Mouse (Mus musculus) intestine, embryonic 16.5 days (tissue): ENCODE results near the gene Trim8. TPM values are rescaled to one million over a fixed set of nuclear protein-coding genes. Genes with fewer than 3 reads are reported as not detected.

Experiments used
- ATAC-seq: fragments of 200-750 bp; cut with Nextera tagmentation; 2 replicates; pipeline ENCODE4 v1.8.0; 2017; ENCODE audit warnings: moderate TSS enrichment, moderate library complexity
- H3K27ac ChIP-seq: fragments of 300-500 bp; sonication (generic); 2 replicates; pipeline ENCODE4 v1.5.1; 2014; ENCODE audit warnings: mild to moderate bottlenecking, low read length
- H3K27me3 ChIP-seq: fragments of 300-500 bp; sonication (generic); replicated peaks from 2 replicates; pipeline ENCODE4 v1.6.1; 2014; ENCODE audit warnings: low read length, control low read depth, mixed read lengths; ENCODE audit not compliant: control insufficient read depth, insufficient read depth
- H3K36me3 ChIP-seq: fragments of 300-500 bp; sonication (generic); 2 replicates; pipeline ENCODE4 v1.6.1; 2014; ENCODE audit warnings: low read length, control low read depth; ENCODE audit not compliant: control insufficient read depth, insufficient read depth
- H3K4me1 ChIP-seq: fragments of 300-500 bp; sonication (generic); 2 replicates; pipeline ENCODE4 v1.6.1; 2014; ENCODE audit warnings: low read length, control low read depth, mixed read lengths; ENCODE audit not compliant: control insufficient read depth, insufficient read depth
- H3K4me2 ChIP-seq: fragments of 300-500 bp; sonication (generic); 2 replicates; pipeline ENCODE4 v1.6.1; 2014; ENCODE audit warnings: low read depth, low read length, control low read depth
- H3K4me3 ChIP-seq: fragments of 300-500 bp; sonication (generic); 2 replicates; pipeline ENCODE4 v1.5.1; 2014; ENCODE audit warnings: mild to moderate bottlenecking, low read length
- H3K9ac ChIP-seq: fragments of 300-500 bp; sonication (generic); 2 replicates; pipeline ENCODE4 v1.6.1; 2014; ENCODE audit warnings: low read depth, low read length
- H3K9me3 ChIP-seq: fragments of 300-500 bp; sonication (generic); 2 replicates; pipeline ENCODE4 v1.6.1; 2016; ENCODE audit warnings: low read length, control low read depth; ENCODE audit not compliant: control insufficient read depth
- WGBS: fragments of 180-500 bp; shearing (Covaris S2); extraction: QIAGEN DNeasy Blood & Tissue Kit; methylation state at CpG from one replicate; pipeline ENCODE4 v1.1.7; 2014; 5-methylcytosine and 5-hydroxymethylcytosine counted together
- polyA plus RNA-seq: library from polyadenylated mRNA; unstranded; fragments of >200 nt; fragmentation: Nextera tagmentation; extraction: Ambion mirVana; gene quantifications from 2 replicates; pipeline ENCODE4 v1.2.1, GENCODE M21; 2015

Gene Trim8
- polyA plus RNA-seq, 1 experiment from 2014 or later = 10.1 TPM

DNA sequence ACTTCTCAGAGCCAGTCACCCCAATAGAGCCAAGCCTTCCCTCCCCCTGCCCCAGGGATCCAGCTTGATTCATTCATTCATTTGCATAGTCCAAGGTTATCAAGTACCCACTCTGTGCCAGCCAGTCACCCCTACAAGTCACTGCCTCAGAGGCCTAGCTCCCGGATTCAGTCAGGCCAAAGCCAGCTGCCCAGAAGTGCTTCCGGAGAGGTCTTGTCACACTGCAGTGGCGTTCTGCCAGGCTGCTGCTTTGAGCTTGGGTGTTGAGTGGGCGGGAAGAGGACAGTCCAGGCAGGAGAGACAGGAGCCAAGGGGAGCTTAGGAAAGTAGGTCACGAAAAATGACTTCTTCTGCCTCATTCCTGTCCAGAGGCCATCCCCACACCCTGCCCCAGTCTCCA, 17.0 kb upstream of the Trim8 start:
- H3K4me2 ChIP-seq = no peak overlapping the region
- peaks cover 3% of the 10 kb centered on the region; the same call in 1 of the 2 replicates for H3K36me3 ChIP-seq
- no peak for ATAC-seq
- H3K4me3 ChIP-seq = no peak overlapping the region
- H3K27me3 ChIP-seq = no peaks in the 10 kb centered on the region
- H3K27ac ChIP-seq = peak overlapping the region; percentile 38; the same call in 1 of the 2 replicates
- WGBS = 67% methylated on average over 5 of the region's 5 CpGs
- peak overlapping the region; percentile 41; the same call in 1 of the 2 replicates for H3K9ac ChIP-seq
- no peaks in the 10 kb centered on the region for H3K9me3 ChIP-seq
- H3K4me1 ChIP-seq = peaks cover 43% of the 10 kb centered on the region

DNA sequence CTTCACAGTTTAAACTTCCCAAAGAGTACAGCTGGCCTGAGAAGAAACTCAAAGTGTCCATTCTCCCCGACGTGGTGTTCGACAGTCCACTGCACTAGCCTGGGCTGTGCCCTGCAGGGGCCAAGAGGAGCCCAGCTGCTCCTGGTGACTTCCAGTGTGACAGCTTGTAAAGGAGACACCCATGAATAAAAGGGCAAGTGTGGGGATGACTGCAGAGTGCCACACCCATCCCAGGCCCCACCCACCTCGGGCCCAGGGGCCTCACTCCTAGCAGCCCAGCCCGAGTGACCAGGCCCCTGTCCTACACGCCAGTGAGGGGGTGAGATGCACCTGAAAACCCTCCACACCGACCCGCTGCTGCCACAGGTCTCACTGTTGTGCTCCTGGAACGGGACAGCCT, 15.7 kb upstream of the Trim8 start:
- WGBS = 51% methylated on average over 9 of the region's 9 CpGs
- peaks cover 41% of the 10 kb centered on the region for H3K4me1 ChIP-seq
- H3K4me2 ChIP-seq = peak overlapping the region; percentile 18; the same call in 1 of the 2 replicates
- peak; percentile 65 for ATAC-seq
- peak overlapping the region; percentile 6; the same call in 1 of the 2 replicates for H3K9ac ChIP-seq
- H3K36me3 ChIP-seq = no peaks in the 10 kb centered on the region
- no peaks in the 10 kb centered on the region for H3K9me3 ChIP-seq
- peak overlapping the region; percentile 34 for H3K27ac ChIP-seq
- H3K27me3 ChIP-seq = no peaks in the 10 kb centered on the region
- no peak overlapping the region for H3K4me3 ChIP-seq

DNA sequence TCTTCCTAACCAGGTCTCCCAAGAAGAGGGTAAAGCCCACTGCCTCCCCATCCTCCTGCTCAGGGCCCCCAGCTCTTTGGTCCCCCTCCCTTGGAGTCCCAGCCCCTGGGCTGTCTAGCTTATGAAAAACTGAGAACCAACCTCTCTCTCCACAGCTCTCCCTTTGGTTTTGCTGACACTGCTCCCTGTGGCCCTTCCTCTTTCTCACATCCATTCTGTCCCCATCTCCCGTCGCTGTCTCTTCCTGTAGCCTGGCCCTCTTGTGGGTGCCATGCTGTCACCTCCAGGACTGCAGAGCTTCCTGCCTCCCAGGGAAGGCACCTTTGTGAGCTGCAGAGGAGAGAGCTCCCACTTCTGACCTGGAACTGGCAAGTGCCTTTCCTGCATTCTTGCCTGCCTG, 14.8 kb upstream of the Trim8 start:
- H3K27ac ChIP-seq = no peak overlapping the region
- no peaks in the 10 kb centered on the region for H3K36me3 ChIP-seq
- no peak overlapping the region for H3K4me3 ChIP-seq
- H3K27me3 ChIP-seq = no peaks in the 10 kb centered on the region
- no peak for ATAC-seq
- no peaks in the 10 kb centered on the region for H3K9me3 ChIP-seq
- no peak overlapping the region for H3K4me2 ChIP-seq
- H3K4me1 ChIP-seq = peaks cover 38% of the 10 kb centered on the region
- 47% methylated on average over 2 of the region's 2 CpGs for WGBS
- H3K9ac ChIP-seq = no peak overlapping the region

GRCm38 (mm10) chr19:46489448-46489847, 12.1 kb upstream of the Trim8 start:
- Histone ChIP-seq H3K27ac (no peak overlapping the region), H3K4me3 (no peak overlapping the region), H3K9me3 (no peaks in the 10 kb centered on the region), H3K4me1 (peaks cover 20% of the 10 kb centered on the region), H3K4me2 (no peak overlapping the region), H3K27me3 (no peaks in the 10 kb centered on the region), H3K9ac (no peak overlapping the region), H3K36me3 (no peaks in the 10 kb centered on the region)
- 96% methylated on average over 1 of the region's 1 CpGs for WGBS
- ATAC-seq = no peak

- Histone ChIP-seq H3K9ac (no peak overlapping the region), H3K27me3 (no peaks in the 10 kb centered on the region), H3K36me3 (no peaks in the 10 kb centered on the region), H3K4me3 (no peak overlapping the region), H3K4me2 (no peak overlapping the region), H3K27ac (no peak overlapping the region), H3K9me3 (no peaks in the 10 kb centered on the region), H3K4me1 (peaks cover 11% of the 10 kb centered on the region)
- 14% methylated on average over 2 of the region's 2 CpGs for WGBS
- no peak for ATAC-seq
Measured at GRCm38 (mm10) chr19:46490634-46491033, 10.9 kb upstream of the Trim8 start.

GRCm38 (mm10) chr19:46495136-46495535, 6.4 kb upstream of the Trim8 start:
- H3K9ac ChIP-seq = no peak overlapping the region
- no peaks in the 10 kb centered on the region for H3K27me3 ChIP-seq
- H3K4me3 ChIP-seq = no peak overlapping the region
- no peak overlapping the region for H3K4me2 ChIP-seq
- WGBS = 75% methylated on average over 8 of the region's 8 CpGs
- no peaks in the 10 kb centered on the region for H3K36me3 ChIP-seq
- H3K4me1 ChIP-seq = 0 out of 2 replicates have a peak, but pooled peaks cover 5% of the 10 kb centered on the region
- H3K27ac ChIP-seq = no peak overlapping the region
- no peaks in the 10 kb centered on the region for H3K9me3 ChIP-seq
- ATAC-seq = no peak

- WGBS = 86% methylated on average over 2 of the region's 2 CpGs
- Histone ChIP-seq H3K36me3 (no peaks in the 10 kb centered on the region), H3K27ac (no peak overlapping the region)
Measured at GRCm38 (mm10) chr19:46497230-46497629, 4.3 kb upstream of the Trim8 start.

GRCm38 (mm10) chr19:46499539-46499835, 2.0 kb upstream of the Trim8 start:
- Histone ChIP-seq H3K27ac (peak overlapping the region; percentile 62), H3K36me3 (no peaks in the 10 kb centered on the region), H3K4me2 (peak overlapping the region; percentile 45), H3K9ac (peak overlapping the region; percentile 6; the same call in 1 of the 2 replicates), H3K27me3 (no peaks in the 10 kb centered on the region), H3K4me3 (peak overlapping the region; percentile 30), H3K4me1 (peaks cover 2% of the 10 kb centered on the region; the same call in 1 of the 2 replicates), H3K9me3 (no peaks in the 10 kb centered on the region)
- WGBS = under 1% methylated on average over 3 of the region's 3 CpGs
- ATAC-seq = no peak

More at GRCm38 (mm10) chr19:46497230-46497629, 4.3 kb upstream of the Trim8 start:
- no peak for ATAC-seq
- no peak overlapping the region for H3K4me2 ChIP-seq
- no peaks in the 10 kb centered on the region for H3K27me3 ChIP-seq
- H3K9ac ChIP-seq = no peak overlapping the region
- 0 out of 2 replicates have a peak, but pooled peaks cover 2% of the 10 kb centered on the region for H3K4me1 ChIP-seq
- no peaks in the 10 kb centered on the region for H3K9me3 ChIP-seq
- no peak overlapping the region for H3K4me3 ChIP-seq

DNA sequence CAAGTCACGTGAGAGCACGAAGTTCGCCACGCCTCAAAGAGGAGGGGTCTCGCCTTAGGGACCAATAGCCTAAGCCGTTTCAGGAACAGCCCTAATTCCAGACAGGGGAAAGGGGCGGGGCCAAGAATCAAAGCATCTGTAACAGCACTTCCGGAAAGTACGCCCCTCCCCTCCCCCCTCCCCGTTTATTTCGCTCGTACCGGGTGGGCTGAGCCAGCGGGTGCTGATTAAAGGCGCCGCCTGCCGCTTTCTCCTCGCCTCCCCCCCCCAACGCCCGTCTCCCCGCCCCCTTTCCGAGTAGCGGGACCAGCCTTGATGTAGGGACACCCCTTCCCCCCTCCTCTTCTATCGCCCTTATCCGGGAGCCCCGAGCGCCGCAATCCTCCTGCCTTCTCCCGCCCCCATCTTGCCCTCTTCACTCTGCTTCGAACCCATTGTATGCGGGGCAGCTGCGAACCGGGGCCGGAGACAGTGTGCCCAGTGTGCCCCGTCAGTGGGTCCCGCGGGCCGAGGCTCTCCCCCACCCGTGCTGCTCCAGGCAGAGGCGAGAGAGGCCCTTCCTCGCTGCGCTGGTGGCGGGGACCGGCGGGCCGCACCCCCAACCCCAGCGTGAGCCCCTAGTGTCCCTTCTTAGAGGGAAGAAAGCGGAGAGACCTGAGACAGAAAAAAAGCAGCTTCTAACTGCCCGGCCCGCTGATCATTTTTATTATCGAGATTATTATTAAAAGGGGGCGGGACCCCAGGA, 1.5 kb upstream of the Trim8 start:
- Histone ChIP-seq H3K4me2 (peak overlapping the region; percentile 62), H3K4me1 (peaks cover 8% of the 10 kb centered on the region; the same call in 1 of the 2 replicates), H3K4me3 (peak overlapping the region; percentile 87), H3K9ac (peak overlapping the region; percentile 97), H3K27ac (peak overlapping the region; percentile 100), H3K36me3 (no peaks in the 10 kb centered on the region), H3K27me3 (no peaks in the 10 kb centered on the region), H3K9me3 (no peaks in the 10 kb centered on the region)
- peak; percentile 69 for ATAC-seq
- under 1% methylated on average over 52 of the region's 52 CpGs for WGBS
